Mouse (Mus musculus) urinary bladder, postnatal 10 days (tissue): Measurements from ENCODE around the gene Nps.
"Not testable (repeated sequence)": the region's sequence is repeated elsewhere in the genome, so short reads cannot be mapped to it uniquely, and the experiment has no call there.

Experiments
- DNase-seq: peaks from one replicate; pipeline ENCODE4 v3.0.0; 2022; ENCODE audit warnings: low spot score

Nps gene

DNA sequence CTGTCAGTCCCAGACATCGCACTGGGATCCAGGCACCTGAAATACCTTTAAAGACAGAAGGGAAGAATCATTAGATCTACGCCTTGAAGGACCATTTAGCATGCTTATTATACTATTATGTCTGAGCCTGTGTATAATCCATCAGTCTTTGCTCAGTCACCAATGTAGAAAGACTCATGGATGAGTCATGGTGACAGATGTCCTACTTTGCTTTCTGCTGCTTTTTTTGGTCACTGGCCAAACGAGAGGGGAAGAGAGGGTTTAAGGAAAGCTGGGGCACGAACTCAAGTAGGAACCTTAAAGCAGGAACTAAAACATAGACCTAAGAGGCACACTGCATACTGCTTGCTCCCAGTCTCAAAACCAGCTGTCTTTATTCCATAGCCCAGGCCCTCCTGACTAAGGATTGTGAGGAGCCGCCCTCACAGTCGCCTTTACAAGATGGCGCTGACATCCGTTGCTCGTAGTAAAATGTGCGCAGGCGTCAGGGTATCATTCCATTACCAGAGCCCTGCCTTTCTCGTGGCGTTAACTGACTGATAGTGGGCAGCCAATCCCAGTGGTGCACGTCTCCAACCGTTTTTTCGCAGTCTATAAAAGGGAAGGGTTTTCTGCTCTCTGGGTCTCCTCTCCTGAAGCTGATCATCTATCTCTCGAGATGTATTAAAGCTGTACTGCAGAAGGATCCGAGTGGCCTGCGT is at the start of gene Nps:
Gene Nps (plus strand): TSS at position 651 of the 701 bp plus-strand sequence.
- DNase-seq: not testable (repeated sequence)

DNA sequence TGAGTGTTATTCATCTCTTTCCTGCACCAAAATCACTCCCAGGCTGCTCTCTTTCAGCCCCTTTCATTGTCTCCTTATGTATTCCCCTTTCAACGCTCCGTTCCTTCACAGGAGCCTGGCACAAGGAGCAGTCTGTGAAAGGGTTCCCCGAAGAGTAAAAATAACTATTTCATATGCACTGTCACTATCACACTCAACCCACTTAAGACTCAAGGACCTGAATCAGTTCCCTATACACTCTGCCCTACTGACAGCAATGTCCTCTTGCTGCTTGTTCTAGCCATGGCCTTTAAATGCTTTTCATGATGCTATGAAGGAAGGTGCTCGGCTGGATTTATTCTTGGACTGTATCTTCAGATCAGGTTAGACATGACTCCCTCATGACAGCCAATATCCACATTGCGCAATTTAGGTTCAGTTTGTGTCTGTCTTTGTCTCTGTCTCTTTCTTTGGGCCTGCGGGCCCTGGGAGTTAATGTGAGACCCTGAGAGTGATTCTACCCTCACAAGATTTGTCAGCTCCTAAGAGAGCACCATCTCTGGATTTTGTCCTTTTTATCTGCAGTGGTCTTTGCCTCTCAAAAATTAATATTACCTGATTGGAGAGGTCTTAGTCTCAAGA is 49.4 kb upstream of the Nps start:
- DNase-seq: no peak

DNA sequence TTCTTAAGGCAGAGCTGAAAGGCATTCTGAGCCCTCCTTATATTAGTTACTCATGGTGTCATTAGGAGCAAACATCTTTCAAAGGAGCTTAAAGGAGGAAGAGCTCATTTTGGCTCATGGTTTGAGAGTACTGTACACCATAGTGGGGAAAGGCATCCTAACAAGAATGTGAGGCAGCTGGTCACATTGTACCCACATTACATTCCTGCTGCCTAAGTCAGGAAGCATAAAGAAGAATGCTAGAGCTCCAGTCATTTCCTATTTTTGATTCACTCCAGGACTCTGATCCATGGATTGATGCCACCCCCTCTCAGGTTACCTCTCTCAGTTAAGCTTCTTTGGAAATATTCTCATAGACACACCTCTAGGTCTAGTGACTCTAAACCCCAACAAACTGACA is 48.2 kb upstream of the Nps start:
- no peak for DNase-seq

DNA sequence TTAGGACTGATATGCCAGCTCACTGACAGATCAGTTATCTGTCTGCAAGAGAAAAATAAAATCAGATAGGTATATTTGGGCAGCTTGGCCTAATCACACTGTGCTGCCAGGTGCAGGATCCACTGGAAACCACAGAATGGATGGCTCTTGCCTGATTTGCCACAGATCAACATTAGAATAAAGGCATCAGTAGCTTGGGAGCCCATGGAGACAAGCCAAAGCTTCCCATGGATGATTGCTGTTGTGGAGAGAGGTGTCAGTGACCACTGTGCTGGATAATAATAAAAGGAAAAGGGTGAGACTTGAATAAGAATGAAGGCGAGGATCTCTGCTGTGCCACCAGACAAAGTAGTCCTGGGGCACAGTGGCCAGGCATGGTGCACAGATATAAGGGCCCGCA is 47.7 kb upstream of the Nps start:
- DNase-seq: no peak

DNA sequence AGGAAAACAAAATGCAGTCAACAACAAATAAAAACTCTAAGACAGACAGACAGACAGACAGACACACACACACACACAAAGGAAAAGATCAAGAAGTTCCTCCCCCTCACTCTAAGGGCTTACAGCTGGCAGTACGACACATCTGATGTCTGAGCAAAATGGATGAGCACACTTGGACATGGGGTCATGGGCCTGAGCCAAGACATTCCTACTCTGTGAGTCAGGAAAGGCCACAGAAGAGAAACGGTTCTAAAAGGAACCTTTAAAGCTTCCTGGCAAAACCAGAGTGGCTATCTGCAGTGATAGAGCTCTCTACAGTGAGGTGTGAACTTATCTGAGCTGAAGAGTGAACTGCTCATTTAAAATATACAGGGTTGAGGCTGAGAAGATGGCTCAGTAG is 46.0 kb upstream of the Nps start:
- no peak for DNase-seq

DNA sequence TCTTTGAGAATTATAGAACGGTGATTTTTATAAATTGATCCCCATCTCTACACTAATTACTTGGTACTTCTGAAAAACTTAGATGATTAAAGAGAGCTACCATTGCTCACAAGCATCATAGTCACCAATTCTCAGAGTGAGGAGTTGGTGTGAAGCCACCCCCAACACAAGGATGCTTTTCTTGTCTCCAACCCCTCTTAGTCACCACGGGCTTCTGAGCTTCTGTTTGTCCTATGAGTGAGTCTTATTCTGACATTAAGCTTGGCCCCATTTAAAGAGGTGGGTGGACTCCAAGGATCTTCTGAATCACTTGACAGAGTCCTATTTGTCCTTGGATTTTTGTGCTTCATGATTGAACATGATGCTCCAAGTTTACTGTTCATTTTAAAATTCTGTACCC is 37.0 kb upstream of the Nps start:
- no peak for DNase-seq

DNA sequence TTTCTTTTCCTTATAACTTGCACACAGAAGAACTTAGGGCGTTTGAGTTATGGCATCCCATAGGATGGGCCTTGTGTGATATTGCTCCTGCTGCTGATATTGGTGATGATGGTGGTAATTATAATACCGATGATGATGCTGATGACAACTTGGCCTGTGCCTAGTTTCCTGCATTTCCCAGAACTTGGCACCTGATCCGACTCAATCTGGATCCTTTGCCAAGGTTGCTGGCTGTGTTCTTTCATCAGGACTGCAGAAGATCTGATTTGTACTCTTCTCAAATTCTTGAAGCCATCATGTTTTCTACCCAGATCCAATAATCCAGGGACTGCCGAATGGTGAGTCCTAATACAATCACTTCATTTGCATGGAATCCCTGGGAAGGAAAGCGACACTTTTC is 32.5 kb upstream of the Nps start:
- DNase-seq: no peak

DNA sequence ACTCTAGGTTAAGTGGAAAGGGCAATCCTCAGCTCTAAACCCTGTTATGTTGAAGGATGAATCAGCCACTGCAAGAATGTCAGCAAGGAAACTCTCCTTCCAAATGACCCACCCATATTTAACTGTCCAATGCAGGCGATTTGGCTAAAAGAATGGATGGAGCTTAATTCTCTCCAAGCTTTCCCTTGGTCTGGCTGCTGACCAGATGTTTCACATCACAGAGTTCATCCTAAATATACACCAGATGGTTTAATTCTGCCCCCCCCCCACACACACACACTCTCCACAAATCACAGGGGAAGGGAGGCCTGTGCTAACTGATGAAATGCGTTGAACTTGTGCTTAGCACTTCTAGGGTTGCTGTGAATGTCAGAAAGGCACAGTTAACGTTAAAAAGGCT is 21.4 kb upstream of the Nps start:
- no peak for DNase-seq

DNA sequence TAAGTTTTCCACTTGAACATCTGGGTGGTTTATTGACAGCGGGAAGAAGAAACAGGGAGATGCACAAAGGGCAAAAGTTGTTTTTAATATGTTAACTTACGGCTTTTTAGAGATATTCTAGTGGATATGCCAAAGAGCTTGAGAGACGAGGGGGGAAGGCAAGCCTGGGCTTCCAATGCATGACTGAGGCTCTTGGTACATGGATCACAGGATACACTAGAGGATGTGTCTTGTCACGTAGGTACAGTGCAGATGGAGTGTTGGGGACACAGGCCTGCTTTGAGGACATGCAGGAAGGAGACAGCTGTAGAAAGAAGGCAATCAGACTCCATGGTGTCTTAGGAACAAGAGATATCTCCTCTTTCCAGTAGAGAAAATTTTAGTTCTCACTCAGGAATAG is 19.1 kb upstream of the Nps start:
- no peak for DNase-seq

DNA sequence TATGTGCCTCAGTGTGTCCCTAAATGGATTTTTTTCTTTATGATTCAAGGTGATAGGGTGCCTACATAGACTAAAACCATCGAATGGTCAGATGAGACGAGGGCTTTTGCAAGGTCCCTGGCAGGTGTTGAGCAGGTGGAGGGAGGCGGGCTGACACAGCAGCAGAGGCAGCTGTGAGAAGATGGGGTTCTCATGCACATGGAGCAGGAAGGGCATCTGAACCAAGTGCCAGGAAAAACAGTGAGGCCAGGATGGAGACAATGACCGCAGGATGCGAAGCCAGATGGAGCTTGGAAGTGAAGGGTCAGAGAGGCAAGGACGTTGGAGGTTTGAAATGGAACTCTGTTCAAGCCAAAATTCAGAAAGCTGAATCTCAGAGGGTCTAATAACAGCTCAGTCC is 18.5 kb upstream of the Nps start:
- DNase-seq: no peak

DNA sequence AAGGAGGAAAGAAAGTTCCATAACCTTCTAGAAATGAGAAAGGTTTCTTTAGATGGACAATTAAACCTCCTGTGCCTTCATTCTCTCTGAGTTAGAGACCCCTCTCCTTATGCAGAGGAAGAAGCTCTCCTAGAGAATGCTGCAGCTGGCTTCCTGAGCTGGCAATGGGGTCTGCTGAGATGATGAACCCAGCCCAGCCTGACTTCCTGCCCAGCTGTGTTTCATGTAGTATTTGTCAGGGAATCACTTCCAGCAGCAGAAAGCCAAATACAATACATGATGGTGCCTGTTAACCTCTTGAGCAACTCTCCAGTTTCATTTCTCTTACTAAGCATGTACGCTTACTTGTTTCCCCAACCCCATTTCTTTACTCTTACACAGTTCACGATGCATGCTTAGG is 17.9 kb upstream of the Nps start:
- DNase-seq: no peak

DNA sequence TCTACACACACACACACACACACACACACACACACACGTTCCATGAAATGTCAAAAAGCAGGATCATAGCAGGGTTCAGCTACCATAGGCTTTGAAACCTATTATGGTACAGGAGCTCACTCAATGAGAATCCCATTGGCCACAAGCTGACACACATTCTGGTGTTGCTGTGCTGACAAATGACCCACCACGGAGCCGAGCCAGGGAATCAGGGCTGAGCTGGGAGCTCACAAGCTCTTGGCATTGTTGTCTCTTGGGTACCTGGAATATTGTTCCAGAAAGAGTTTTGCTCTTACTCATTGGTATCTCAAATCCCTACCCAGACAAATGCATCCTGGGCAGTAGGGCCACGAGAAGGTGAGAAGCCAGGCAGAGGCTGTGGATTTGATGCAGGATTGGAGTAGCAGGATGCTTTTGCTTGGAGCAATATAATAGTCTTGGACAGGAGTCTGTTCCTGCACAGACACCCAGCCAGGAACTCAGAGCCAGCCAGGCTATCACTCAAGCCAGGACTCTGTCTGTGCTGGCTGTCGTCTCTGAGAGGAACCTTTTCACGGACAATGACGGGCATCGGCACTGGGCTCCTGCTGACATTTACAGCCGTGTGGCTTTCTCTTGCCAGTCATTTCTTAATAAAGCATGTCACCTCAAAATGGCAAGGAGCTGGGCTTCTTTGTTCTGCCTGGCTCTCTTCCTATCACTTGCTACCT is 14.2 kb upstream of the Nps start:
- no peak for DNase-seq

DNA sequence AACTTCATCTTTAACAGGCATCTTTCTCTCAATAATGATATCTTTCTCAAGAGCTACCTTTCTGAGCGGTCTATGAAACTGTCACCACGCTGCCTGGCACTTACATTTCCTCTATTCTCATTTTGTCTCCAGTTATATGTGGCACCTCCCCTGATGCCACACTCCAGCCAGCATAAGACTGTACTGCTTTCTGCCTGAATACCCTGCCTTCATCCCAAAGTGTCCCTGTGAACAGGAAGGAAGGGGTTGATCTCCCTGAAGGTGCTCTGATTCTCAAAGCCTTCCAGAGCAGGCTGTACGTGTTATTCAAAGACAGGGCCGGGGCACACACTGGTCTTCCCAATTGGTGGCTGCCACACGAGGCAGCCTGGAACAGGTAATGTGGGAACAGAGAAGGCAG is 12.1 kb upstream of the Nps start:
- DNase-seq: no peak

DNA sequence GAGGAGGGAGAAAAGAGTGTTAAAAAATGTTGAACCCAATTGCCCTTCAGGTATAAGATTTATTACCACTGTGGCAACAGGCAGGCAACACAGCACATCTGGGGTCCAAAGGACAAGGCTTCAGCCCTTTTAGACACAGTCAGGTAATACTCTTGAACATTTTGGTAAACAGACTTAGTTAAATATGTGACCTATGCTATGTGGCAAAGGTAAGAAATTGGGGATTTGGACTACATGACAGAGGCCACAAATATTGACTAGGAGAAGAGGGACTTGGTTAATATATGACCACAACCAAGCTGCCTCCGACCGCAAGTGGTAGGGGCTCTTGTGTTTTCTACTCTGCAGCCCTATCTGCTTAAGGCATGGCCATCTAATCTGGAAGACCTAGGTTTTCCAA is 5.3 kb upstream of the Nps start:
- no peak for DNase-seq

DNA sequence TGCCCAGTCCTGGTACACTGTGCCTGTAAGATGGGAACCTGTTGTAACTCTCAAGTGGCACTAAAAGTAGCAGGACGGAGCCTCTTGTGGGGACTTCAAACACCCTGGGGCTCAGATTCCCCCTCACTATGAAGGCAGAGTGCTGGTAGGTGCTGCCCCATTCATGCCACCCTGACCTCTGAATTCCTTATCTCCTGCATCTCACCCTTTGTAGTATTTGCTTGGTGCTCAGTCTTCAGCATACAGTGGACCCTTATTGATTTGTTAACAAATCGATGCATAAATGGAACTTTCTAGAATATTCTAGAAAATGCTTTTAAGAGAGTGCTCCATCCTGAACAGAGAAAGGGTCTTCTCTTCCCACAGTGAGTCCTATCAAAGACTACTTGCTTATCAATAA is 4.1 kb upstream of the Nps start:
- no peak for DNase-seq

DNA sequence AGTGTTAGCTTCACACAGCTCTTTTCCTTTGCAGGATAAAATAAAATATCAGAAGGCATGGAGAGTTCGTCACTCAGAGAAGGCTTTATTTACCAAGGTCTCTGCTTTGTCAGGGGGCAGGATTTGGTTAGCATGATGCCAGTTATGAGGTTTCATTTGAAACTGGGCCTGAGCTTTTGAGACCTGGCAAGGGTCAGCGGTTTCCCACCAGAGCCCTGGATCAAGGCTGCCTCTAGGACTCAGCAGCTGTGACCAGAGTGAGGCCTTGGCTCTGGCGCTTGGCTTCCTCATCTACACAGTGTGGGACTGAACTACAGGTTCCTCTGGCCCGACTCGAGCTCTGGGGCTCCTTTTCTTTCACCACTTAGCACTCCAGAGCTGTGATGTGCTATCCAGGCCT is 12.5 kb downstream of the Nps start:
- no peak for DNase-seq

DNA sequence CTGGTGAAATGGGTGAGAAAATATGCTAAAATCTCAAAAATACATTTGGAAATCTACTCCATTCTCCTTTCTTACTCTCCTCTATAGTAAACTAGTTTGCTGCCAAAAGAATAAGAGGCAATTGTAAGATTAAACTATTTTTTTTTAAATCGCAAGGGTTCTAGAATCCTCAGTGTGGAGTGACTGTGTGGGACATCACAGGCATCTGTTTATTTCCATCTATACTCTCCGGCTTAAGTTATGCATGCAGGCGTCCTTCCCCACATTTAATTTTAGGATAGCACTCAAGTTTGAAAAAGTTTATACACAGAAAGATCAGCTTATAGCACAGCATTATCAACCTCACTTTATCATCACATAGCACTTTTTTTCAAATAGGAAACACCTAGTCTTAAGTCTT is 24.7 kb downstream of the Nps start:
- DNase-seq: no peak

DNA sequence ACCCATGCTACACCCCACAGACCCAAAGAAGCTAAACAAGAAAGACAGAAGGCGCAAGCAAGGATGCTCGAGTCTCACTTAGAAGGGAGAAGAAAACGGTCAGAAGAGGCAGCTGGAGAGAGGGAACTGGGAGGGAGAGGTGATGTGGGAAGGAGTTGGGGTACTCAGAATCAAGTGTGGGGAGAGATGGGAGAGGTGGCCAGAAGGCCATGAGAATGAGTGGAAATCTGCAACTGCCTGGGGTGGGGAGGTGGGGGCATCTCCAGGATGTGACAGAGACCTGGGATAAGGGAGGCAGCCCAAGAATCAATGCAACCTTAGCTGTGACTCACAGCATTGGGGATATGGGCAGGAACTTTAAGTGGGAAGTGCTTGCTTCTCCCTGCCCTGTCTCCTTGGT is 31.5 kb downstream of the Nps start:
- no peak for DNase-seq

DNA sequence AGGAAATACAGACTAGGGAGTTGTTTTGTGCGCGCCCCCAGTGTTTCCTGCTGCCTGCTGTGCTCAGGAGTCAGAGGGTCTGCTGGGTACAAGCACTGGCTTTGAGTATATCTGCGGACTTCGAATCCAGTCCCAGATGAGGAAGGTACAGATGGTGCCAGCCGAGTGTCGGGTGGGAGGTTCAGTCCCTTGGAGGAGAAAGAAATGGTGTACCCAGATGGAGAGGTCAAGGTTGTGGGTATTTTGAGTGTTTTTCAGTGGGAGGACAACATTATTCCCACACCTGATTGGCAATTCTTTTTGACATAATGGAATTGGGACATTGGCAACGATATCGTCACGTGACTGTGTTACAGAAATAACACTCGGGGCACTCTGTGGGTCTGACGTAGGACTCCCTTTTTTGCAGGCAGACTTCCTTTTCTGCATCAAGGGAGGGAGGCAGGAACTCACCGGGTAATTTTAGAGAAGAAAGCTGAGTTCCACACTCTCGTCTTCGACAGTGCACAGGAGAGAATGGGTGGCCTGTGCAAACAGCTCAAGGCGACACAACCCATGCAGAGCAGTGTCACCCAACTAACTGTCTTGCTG is 33.2 kb downstream of the Nps start:
- DNase-seq: no peak

DNA sequence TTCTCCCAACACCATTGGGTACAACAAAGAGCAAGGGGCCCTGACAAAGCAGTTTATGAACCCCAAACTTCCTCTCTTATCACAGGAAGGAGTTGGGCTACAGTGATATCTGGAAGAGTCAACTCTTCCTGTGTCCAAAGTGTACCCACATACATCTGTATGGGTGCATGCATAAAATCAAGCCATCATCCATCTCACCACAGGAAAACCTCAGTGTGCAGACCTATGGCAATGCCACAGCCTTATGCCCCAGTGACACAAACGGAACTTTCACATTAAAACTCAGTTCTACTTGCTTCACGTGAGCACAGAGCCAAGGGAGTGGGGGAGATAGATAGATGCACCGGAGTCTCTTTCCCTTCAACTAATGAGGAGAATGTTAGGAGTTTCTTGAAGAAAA is 36.0 kb downstream of the Nps start:
- DNase-seq: no peak

DNA sequence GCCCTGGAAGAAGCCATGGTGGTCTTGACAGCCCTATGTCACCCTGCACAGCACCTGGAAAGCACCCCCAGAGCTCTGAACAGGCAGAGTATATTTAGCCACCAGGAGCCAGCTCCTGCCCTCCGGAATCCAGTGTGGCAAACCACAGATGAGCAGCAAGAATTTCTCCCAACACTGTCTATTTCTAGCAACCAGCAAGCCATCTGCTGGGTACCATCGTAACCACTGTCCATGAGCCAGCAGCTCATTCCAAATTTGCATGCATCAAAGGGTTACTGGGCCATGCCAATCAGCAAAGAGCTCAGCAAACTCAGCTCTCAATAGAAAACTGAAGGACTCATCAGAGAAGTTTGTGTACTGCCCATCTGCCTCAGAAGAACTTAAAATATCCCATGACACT is 46.0 kb downstream of the Nps start:
- DNase-seq: no peak
